Mouse (Mus musculus) ES-E14 (cell line): ENCODE data around the gene Dpm2.

Source experiments
- CHD2 ChIP-seq: IDR thresholded peaks from 2 replicates; pipeline ENCODE4 v1.6.1; 2014; ENCODE audit warnings: mild to moderate bottlenecking, low read depth, low read length, inconsistent platforms
- HCFC1 ChIP-seq: IDR thresholded peaks from 2 replicates; pipeline ENCODE4 v1.6.1; 2012; ENCODE audit warnings: low read length, inconsistent platforms, borderline replicate concordance; ENCODE audit not compliant: insufficient read depth
- MAFK ChIP-seq: IDR thresholded peaks from 2 replicates; pipeline ENCODE4 v1.6.1; 2014; ENCODE audit warnings: mild to moderate bottlenecking, low read depth, low read length, inconsistent platforms; ENCODE audit not compliant: insufficient read depth
- ZNF384 ChIP-seq: IDR thresholded peaks from 2 replicates; pipeline ENCODE4 v1.6.1; 2012; ENCODE audit warnings: low read depth, low read length, inconsistent platforms

DNA sequence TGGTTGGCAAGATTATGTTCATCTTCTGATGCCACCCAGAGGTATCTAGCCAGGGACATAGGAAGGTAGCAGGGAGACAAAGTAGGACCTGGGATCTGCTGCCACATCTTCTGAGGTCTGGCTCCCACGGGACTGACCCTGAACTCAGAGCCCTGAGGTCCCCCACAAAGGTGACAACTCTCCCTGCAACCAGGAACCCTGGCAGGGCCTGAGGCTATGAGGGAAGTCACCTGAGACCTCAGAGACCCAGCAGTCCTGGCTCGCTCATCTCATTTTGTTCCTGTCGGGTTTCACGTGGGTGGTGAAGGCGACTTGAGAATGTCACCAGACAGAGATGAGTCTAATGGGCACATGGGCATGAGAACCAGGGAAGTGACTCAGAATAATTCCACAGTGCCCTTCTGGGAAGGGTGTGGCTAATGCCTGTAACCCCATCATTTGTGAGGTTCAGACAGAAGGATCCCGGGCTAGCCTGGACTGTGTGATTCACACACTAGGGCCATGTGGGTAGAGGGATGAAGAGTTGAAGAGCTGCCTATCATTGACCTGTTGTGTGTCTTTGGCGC is 14.6 kb downstream of the Dpm2 start:
- TF ChIP-seq HCFC1 (no peak), CHD2 (no peak), ZNF384 (no peak), MAFK (no peak)
